Mouse (Mus musculus) ovary, postnatal 14 days (tissue): ENCODE measurements around the gene Cisd3.
"Not testable (repeated sequence)": the region's sequence is repeated elsewhere in the genome, so short reads cannot be mapped to it uniquely, and the experiment has no call there.

ENCODE experiments used
- DNase-seq: peaks from one replicate; pipeline ENCODE4 v3.0.0; 2022; ENCODE audit warnings: low spot score

The Cisd3 gene

DNA sequence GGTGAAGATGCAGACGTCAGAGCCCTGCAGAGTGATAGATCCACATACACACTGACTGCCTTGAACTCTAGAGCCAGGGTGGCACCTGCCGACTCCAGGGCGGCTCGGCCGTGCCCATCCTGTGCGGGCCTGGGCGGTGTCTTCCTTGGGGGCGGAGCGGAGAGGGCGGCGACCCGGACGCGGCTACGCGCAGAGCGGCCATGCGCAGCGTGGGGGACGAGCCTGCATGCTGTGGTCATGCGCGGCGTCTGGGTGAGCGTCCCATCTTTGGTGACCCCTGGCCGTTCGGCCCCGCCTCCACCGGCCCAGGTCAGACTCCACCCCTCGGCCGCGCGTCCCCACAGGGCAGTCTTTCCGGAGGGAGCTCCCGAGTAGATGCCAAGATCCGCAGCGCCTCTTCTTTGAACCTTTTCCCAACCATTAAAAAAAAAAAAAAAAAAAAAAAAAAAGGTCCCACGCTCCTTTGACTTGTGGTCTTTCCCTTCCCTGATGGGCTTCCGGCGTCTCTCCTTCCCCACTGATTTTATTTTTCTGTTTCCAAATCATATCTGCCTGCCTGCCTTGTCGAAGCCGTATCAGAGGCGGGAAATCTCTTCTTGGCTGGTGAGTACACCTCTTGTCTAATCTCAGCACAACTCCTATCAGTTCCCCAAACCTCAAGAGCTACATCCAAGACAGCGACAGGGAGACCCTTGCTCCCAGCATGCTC is at the start of gene Cisd3:
Gene Cisd3, plus strand, starts transcription at position 214 of the 709 bp plus-strand sequence.
- DNase-seq: peak; percentile 82

DNA sequence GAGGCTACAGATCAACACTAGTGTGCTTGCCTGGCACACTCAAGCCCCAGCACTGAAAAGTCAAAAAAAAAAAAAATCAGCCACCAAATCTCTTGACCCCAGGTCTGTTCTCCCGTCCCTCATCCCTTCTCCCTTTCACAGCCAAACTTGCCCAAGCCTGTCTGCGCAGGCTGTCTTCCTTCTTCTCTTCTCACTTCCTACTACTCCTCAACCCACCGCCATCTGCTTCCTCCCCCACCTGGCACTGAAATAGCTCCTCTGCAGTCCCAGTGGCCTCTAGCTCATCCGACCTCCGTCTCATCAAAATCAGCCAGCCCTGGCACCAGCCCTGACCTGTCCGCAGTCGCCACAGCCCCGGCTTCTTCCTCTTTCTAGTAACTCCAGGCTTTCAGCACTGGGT is 44.0 kb upstream of the Cisd3 start:
- DNase-seq: no peak

DNA sequence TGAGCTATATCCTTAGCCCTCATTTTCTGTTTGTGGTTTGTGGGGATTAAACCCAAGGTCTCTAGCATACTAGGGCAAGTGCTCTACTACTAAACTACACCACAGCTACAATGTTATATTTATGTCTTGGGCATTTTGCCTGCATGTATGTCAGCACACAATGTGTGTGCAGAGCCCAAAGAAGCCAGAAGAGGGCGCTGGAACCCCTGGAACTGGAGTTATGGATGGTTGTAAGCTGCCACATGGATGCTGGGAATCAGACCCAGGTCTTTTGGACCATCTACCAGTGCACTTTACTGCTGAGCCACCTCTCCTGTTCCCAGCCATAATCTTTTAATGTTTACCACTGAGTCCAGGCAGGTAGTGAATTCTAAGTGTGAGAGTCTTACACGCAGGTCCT is 42.9 kb upstream of the Cisd3 start:
- DNase-seq: no peak

DNA sequence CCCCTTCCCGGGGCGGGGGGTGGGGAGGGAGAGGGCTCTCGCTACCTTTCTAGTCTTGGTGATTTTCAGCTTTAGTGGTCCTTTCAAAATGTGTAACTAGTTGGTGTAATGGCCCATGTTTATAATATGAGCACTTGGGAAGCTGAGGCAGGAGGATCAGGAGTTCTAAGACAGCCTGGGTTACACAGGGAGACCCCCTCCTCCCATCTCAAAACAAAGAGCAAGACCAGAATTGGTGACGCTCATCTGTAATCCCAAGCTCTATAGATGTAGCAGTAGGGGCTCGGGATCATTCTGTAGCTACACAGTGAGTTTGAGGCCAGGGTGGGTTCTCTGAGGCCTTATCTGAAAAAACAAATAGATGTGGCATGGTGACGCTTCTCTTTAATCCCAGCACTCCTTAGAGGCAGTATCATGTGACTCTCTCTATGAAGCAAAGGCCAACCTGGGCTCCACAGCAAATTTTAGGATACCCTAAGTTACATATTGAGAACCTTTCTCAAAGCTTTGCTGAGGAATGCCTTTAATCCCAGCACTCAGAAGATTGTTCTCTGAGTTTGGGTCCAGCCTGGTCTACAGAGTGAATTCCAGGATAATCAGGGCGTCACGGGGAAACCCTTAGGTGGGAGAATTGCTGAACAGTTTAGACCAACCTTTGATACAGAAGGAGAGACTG is 42.1 kb upstream of the Cisd3 start:
- no peak for DNase-seq

DNA sequence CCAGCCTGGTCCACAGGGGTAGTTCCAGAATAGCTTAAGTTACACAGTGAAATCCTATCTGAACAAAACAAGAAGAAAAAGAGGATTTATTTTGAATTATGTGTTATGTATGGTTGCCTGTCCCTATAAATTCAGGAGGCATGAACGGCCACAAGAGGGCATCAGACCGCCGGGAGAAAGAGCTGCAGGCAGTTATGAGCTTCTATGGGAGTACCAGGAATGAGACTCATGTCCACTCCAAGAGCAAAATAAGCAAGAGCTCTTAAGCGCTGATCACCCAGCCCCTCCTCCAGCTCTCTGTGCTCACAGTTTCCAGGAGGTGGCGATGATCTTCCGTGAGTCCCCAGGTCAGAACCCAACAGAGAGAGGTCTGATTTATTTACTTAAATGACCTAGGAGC is 40.8 kb upstream of the Cisd3 start:
- DNase-seq: no peak

DNA sequence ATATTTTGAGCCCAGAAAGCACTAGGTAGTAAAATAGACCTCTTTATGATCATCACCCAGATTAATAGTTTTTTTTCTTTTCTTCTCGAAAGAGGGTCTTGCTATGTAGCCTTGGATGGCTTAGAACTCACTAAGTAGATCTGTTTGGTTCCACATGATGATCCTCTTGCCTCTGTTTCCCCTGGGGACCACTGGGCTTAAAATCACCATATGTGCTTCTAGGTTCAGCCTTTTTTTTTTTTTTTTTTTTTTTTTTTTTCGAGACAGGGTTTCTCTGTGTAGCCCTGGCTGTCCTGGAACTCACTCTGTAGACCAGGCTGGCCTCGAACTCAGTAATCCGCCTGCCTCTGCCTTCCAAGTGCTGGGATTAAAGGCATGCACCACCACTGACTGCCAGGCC is 37.1 kb upstream of the Cisd3 start:
- not testable (repeated sequence) for DNase-seq

DNA sequence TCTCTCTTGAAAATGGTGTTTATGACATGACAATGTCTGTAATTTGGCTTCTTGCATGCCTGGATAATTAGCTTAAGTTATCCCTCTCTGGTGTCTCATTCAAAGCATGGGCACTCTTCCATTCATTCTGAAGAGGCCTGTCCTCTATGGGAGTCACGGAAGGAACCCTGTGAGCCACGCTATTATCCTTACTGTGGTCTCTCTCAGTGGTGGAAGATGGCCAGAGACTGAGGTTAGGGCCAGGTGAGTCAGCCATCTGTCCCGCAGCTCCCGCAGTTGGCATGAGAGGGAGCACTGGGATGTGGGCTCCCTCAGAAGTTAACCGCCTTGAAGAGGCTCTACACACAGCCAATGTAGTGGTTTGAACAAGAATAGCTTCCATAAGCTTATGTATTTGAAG is 35.3 kb upstream of the Cisd3 start:
- no peak for DNase-seq

DNA sequence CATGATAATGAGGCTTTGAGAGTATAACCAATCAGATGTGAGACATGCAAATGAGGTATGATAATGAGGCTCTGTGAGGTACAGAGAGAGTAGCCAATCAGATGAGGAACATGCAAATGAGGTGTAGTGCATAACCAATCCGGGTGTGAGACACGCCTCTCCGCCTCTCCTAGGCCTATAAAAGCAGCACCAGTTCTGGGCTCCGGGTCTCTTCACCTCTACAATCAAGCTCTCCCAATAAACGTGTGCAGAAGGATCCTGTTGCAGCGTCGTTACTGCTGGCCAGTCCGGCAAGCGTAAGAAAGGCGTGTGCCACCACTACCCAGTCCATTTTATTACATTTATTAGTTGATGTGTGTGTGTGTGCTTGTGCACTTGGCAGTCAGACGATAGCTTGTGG is 32.2 kb upstream of the Cisd3 start:
- DNase-seq: not testable (repeated sequence)

DNA sequence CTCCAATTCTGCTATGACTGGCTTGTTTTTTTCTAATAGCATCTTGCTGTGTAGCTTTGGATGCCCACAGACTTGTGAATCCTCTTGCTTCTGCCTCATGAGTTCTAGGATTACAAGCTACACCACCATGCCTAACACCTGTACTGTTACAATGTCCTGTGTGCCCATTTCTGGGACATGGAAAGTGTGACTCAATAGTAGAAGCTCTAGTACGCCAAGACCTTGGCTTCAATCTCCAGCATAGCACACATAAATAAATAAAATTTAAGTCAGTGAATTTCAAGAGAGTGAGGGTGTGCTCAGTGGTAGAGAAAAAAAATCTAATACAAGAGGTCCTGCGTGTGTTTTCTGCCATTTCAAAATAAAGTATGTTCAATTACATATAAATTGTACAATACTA is 31.4 kb upstream of the Cisd3 start:
- no peak for DNase-seq

DNA sequence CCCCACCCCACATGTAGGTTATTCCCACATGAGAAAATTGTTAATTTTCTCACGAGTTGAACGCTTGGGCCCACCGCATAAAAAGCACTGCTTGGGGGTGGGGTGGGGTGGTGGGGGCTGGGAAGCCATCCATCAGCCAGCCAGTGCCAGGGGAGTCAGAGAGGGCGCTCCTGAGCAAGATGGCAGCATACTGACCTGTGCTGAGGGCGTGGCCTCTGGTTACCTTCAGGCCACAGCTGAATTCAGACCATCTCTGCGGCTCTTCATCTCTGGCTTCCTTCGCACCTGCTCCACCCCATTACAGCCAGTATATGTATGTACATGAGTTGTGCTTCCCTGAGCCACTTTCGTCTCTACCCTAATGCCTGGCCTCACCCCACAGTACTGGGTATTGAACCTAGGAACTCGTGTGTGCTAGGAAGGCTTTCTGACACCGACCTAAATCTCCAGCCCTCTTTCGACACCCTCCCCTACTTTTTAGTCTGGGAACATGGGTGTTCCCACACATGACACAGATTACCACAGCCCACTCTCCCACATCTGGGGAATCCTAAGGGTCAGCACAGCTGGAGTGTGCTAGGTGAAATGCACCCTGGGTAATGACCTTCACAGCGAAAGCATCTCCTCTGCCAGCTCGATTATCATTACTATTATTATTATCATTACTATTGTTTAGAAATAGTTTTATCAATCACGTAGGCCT is 29.2 kb upstream of the Cisd3 start:
- DNase-seq: no peak

DNA sequence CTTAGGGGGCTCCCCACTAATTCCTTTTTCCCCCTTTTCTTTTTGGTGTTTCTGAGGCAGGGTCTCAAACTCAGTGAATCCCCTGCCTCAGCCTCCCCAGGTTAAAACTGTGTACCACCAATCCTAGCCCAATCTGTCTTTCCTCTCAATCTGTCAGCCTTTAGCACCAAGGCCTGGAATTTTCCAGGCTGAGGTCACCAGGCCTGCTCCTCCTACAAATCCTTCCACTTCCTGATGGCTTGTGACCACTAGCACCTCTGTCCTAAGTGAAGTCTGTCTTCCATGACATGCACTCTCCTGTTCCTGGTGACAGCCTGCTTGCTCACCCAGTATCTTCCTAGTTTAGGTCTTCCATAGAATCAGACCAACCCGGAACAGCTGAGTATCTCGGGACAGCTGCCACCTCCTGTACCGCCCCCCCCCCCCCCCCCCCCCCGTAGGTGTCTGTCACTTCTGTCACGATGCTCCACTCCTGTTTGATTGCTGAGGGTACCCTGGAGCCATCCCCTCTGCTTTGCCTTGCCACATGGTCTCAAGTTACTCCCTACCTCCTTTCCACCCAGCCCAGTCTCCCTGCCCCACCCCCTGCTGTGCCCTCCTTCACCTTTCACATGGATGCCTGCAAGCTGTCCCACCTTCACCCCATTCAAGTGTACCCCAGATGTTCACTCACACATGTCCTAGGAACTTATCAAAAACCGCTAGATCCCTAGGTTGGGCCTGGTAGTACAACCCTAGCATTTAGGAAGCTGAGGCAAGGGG is 28.3 kb upstream of the Cisd3 start:
- no peak for DNase-seq

DNA sequence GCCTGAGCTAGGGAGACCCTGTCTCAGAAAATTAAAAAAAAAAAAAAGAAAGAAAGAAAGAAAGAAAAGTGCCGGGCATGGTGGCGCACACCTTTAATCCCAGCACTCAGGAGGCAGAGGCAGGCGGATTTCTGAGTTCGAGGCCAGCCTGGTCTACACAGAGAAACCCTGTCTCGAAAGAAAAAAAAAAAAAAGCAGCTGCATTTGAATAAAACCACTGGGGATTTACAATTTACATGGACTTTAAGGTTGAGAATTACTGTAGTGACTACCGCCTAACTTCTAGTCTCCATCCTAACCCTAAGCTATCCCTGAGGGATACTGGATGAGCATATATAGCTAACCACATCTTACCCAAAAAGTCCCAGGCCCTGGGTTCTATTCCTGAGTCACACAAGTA is 27.7 kb upstream of the Cisd3 start:
- DNase-seq: not testable (repeated sequence)

DNA sequence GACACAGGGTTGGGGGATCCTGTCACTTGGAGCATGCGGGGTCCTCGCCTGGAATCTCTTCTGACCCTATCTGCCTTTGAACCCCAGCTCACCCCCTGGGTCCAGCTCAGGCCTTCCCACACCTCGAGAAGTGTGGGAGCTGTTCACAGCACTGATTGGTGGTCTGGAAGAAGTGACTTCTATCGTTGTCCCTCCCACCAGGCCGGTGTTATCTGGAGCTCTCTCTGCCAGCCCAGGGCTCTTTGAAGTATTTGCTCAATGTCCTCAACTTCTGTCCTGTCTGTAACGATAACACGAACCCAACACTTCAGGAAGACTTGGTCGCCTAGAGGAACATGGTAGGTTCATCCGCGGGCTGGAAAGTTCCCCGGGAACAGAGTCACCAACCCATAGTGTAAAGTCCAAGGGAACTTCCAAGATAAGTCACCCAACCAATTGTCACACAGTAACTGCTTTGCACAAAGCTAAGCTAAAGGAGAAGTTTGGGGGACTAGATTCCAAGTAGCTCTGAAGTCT is 26.8 kb upstream of the Cisd3 start:
- no peak for DNase-seq

DNA sequence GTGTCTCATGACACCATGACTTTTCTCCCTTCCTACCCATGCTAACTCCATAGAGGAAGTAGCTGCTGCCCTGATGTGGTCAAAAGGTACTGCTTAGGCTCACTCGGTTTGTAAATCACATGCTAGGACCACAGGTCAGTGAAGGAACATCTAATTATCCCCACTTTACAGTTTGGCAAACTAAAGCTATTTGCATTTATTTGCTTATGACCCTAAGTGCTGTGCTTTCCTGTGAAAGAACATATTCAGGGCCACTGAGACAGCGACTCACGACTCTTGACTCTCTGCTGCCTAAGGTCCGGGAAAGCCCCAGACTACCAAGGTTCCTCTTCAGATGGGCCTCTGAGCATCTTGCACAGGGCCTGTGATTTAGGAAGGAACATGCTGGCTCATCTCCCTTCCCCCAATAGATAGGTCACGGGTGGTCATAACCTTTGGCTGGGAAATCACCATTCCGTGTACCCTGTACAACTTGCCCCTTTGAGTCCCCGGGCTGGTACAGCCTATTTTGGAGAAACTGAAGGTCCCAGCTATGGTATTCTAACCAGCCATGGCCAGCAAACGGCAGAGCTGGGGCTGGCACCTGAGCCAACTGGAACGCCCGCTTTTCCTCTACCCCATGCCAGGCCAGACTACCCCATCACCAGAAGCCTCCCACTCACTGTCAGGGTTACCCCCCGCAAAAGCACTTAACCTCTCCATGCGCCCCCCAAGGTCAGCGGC is 26.2 kb upstream of the Cisd3 start:
- DNase-seq: no peak

DNA sequence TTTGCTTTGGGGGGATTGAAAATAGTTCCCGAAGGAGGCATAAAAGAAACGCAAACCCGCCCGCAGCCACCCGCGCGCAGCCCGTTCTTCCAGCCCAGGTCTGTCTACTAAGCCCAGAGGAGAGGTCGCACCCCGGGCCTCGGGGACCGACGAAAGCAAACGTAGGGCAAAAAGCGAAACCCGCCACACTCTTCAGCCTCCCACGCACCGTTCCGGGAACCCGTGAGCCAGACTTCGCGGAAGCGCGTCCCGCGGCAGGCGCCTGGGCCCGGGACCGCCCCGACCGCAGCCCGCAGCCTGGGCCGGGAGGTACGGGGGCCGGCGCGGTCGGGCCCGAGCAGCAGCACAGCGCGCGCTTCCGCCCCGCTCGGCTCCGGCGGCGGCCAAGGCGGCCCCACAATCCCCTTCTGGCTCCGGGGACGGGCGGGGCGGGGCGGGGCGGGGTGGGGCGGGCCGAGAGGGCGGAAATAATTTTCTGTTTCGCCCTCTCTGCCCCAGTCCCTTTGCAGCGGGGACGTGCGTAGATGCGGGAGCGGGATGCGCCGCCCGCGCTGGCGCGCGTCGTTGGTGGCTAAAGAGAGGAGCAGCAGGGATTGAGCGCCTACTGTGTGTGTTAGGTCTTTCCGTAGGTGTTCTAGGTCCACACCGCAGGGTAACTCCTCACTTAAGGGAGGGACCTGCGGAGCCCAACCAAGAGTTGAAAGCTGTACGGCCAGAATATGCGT is 25.5 kb upstream of the Cisd3 start:
- DNase-seq: no peak

DNA sequence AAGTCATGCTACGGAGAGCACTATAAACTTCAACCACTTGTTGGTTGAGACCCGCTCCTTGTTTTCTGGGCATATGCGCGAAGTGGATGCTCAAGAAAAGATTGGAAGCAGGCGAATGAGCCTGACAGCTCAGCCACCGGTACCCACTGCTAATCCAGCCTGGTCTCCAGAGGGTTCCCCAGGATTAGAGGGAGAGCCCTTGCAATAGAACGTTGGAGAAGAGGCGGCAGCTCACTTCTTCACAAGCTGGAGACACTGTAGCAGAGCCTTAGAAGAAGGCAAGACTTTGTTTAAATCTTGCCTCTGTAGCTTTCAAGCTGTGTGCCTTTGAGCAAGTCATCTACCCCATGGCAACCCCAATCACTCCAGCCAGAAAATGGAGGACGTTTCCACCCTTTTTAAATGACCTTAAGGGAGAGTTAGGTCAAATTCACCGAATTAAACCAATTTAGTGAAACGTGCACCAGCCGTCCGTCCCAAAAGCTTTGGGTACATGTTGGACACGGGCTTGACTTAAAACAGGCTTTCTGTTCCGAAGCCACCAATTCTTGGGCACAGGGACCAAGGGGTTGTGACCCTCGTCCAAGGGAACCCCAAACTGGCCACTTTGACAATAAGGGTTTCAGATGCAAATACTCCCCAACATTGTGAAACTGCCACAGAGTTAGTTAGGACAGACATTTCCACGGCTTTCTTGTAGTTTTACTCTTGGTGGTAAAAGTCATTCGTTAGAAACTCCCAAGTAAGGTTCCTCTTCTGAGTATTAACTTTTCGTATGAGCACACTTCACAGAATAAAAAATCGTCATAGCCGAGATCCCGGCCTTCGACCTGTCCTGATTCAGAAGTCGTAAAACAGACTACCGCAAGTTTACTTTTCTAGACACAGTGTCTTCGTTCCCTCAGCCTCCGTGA is 24.6 kb upstream of the Cisd3 start:
- DNase-seq: no peak

DNA sequence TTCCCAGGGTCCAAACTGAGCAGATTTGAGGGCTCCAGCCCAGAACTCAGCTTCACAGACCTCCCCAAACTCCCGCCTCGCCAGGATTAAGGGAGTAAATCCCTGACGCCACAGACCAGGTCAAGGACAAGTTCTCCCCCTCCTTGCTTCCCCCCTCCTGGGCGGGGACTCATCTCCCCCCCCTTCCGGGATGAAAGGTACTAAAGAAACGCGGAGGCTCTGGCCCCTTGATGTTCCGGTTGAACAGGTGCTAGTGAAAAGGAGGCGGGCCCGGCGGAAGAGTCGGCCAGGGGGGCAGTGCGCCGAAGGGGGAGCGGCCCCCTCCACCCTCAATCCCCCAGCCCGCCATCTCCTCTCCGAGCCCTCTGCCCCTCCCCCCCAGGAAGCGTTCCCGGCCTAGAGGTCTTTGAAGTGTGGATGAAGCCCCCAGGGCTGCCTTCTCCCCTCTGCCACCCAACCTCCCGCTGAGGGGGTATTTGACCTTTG is 23.9 kb upstream of the Cisd3 start:
- DNase-seq: no peak

DNA sequence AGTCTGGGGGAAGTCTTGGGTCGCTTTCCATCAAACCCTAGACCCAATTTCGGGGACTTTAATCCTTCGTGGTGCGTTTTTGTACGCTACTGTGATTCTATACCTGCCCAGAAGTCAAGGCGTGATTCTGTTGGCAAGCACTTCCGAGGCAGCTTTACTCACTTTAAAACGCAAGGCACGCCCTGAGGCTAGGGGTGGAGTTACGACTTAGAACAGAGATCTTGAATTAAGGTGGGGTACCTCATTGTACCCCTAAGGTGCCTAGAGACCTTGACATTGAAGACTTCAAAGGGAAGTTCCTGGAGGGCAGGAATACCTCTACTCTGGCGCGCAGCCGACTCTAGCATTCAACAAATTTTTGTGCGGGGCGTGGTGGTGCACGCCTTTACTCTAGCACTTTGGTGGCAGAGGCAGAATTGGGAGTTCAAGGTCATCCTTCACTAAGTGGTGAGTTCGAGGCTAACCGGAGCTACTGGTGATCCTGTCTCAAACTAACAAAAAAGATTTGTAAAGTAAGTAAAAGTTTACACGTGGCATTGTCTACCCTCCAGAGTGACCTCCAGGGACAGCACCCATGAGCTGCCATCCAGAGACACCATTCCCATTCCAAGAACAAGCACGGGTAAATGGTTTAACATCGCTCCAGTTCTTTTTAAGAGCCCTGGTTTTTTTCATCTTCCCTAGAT is 23.3 kb upstream of the Cisd3 start:
- DNase-seq: no peak

DNA sequence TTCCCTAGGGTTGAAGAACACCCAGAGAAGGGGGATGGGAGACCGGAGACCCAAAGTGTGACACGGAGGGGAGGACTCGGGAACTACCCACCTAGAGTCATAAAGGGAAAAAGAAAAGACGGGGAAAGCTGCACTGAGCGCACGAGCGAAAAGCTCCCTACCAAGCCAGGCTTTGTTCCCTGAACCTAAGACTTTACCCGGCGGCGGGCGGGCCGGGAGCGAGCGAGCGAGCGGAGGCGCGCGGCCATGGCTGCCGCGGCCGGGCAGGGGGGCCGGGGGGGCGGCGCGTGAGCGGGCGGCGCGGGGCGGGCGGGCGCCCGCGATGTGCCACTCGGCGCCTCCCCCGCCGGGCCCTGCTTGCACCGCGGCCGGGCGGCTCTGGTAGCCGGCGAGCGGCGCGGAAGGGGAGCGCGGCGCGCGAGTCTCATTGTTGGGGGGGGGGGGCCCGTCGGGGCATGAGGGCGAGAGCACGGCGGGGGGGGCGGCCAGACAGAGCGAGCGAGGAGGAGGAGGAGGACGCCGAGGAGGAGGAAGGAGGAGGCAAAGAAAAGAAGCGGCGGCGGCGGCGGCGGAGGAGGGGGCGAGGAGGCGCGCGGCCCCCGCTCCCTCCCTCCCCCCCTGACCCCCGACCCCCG is 22.6 kb upstream of the Cisd3 start, which contains the start of gene Mllt6:
Gene Mllt6, plus strand, starts transcription at position 522 of the 635 bp plus-strand sequence.
- DNase-seq: no peak
